Mouse (Mus musculus): Measurements from ENCODE around the gene Cmtm3.

DNA sequence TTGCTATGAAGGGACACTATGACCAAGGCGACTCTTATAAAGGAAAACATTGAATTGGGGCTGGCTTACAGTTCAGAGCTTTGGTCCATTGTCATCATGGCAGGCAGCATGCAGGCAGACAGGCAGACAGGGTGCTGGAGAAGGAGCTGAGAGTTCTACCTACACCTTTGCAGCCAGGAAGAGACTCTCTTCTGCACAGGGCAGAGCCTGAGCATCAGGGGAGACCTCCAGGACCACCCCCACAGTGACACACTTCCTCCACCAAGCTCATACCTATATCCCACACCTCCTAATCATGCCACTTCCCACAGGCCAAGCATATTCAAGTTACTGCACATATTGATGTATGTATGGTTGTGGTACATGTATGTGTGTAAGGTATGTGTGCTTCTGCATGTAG, 2.4 kb upstream of the Cmtm3 start:
- TF ChIP-seq TAL1 (IDR thresholded peaks at IDR 0.05; ENCODE audit: low read length) (no peak), GATA1 (IDR thresholded peaks at IDR 0.05; ENCODE audit: low read length) (no peak)
